Mouse (Mus musculus): ENCODE measurements at regions not wholly inside any gene's neighbourhood (a gene's known extent, or its start where the extent isn't known, plus 50 kb on each side); places are given as distances from the start of the nearest gene placed in this dataset.

GRCm38 (mm10) chr12:35377266-35377665 is 157.6 kb downstream of the Ahr start:
- no peaks in the 10 kb centered on the region for H3K9me3 ChIP-seq (replicated peaks; ENCODE audit: low read length)
- H3K36me3 ChIP-seq (ENCODE audit: insufficient read depth, low read length) = no peaks in the 10 kb centered on the region
- no peak for DNase-seq (ENCODE audit: low spot score)
- H3K4me1 ChIP-seq (replicated peaks; ENCODE audit: insufficient read depth, low read length) = no peaks in the 10 kb centered on the region
- 88% methylated on average over 3 of the region's 3 CpGs for WGBS
- H3K4me2 ChIP-seq (ENCODE audit: low read length) = no peak overlapping the region
- H3K4me3 ChIP-seq (replicated peaks; ENCODE audit: low read depth, low read length) = no peak overlapping the region
- no peak overlapping the region for H3K27ac ChIP-seq
- no peak for ATAC-seq (replicated peaks; ENCODE audit: low FRiP score, low read depth)
- H3K27me3 ChIP-seq (ENCODE audit: insufficient read depth, low read length) = no peaks in the 10 kb centered on the region
- no peak for TF ChIP-seq CTCF (IDR thresholded peaks at IDR 0.05; ENCODE audit: low read depth)
- H3K9ac ChIP-seq (ENCODE audit: low read depth, low read length) = no peak overlapping the region

DNA sequence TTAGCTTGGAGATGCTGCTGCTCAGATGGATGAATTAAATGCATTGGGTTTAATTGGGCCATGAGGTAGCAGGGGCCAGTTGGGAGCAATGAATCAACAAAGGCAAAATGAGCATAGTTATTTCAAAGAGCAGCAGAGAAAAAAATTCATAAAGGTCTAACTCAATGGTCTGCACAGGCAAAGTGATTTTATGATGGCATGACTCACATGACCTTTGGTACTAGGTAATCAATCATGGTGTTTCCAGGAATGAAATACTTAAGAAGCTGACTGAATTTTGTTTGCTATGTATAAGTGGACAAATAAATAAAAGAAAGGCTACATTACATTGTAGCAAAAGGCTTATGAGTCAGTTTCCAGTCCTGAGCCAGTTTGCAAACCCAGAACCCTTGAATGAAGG is 158.5 kb downstream of the Ahr start:
- H3K4me3 ChIP-seq (replicated peaks; ENCODE audit: low read depth, low read length) = no peak overlapping the region
- no peak overlapping the region for H3K27ac ChIP-seq
- no peak for TF ChIP-seq CTCF (IDR thresholded peaks at IDR 0.05; ENCODE audit: low read depth)
- H3K4me2 ChIP-seq (ENCODE audit: low read length) = no peak overlapping the region
- no peak for DNase-seq (ENCODE audit: low spot score)
- H3K9me3 ChIP-seq (replicated peaks; ENCODE audit: low read length) = no peaks in the 10 kb centered on the region
- H3K9ac ChIP-seq (ENCODE audit: low read depth, low read length) = no peak overlapping the region
- H3K36me3 ChIP-seq (ENCODE audit: insufficient read depth, low read length) = no peaks in the 10 kb centered on the region
- no peaks in the 10 kb centered on the region for H3K27me3 ChIP-seq (ENCODE audit: insufficient read depth, low read length)
- H3K4me1 ChIP-seq (replicated peaks; ENCODE audit: insufficient read depth, low read length) = no peaks in the 10 kb centered on the region
- ATAC-seq (replicated peaks; ENCODE audit: low FRiP score, low read depth) = no peak

GRCm38 (mm10) chr12:35357901-35358300 is 176.9 kb downstream of the Ahr start:
- Histone ChIP-seq H3K27me3 (ENCODE audit: insufficient read depth, low read length) (no peaks in the 10 kb centered on the region), H3K4me2 (ENCODE audit: low read length) (no peak overlapping the region), H3K4me1 (replicated peaks; ENCODE audit: insufficient read depth, low read length) (no peaks in the 10 kb centered on the region), H3K9ac (ENCODE audit: low read depth, low read length) (no peak overlapping the region), H3K27ac (no peak overlapping the region), H3K9me3 (replicated peaks; ENCODE audit: low read length) (no peaks in the 10 kb centered on the region), H3K4me3 (replicated peaks; ENCODE audit: low read depth, low read length) (no peak overlapping the region), H3K36me3 (ENCODE audit: insufficient read depth, low read length) (no peaks in the 10 kb centered on the region)
- ATAC-seq (replicated peaks; ENCODE audit: low FRiP score, low read depth) = no peak
- no peak for DNase-seq (ENCODE audit: low spot score)
- WGBS = 84% methylated on average over 2 of the region's 2 CpGs
- TF ChIP-seq CTCF (IDR thresholded peaks at IDR 0.05; ENCODE audit: low read depth) = no peak

DNA sequence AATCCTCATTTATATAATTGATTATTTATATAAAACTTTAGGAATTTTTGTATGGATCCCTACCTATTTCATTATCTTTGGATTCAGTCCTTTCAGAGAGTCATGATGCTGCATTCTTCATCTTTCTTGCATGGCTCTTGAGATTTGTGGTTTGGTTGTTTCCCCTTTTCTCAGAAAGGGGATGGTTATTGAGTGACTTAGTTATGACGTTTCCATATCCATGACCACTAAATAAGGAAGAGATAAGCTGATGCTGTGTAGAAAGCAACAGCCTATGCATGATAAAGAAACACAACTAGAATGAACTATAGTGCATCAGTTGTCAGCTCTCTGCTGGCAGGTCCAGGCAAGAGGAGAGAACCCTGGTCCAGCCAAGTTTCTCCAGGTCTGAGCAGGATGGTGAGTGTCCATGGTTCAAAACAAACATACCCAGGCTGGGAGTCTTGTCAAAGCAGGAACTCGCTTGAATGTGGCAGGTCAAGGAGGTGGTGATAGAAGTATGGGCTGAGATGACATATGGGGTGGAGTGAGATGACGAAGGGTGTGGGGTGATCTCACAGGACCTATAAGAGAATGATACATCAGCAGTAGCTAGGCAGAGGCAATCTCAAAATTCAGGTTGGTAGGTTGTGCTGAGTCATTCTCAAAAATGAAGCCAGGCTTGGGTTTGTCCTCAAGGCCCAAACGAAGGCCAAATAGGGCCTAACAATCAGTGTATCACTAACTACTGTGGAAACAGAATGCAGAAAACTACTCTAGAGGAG is 196.5 kb downstream of the Ahr start:
- Histone ChIP-seq H3K36me3 (ENCODE audit: insufficient read depth, low read length) (no peaks in the 10 kb centered on the region), H3K9me3 (replicated peaks; ENCODE audit: low read length) (no peaks in the 10 kb centered on the region), H3K27me3 (ENCODE audit: insufficient read depth, low read length) (no peaks in the 10 kb centered on the region), H3K9ac (ENCODE audit: low read depth, low read length) (no peak overlapping the region), H3K4me1 (replicated peaks; ENCODE audit: insufficient read depth, low read length) (no peaks in the 10 kb centered on the region), H3K4me2 (ENCODE audit: low read length) (no peak overlapping the region), H3K4me3 (replicated peaks; ENCODE audit: low read depth, low read length) (no peak overlapping the region), H3K27ac (no peak overlapping the region)
- ATAC-seq (replicated peaks; ENCODE audit: low FRiP score, low read depth) (no peak), DNase-seq (ENCODE audit: low spot score) (no peak)
- 90% methylated on average over 4 of the region's 4 CpGs for WGBS
- no peak for TF ChIP-seq CTCF (IDR thresholded peaks at IDR 0.05; ENCODE audit: low read depth)

- no peak for TF ChIP-seq CTCF (IDR thresholded peaks at IDR 0.05; ENCODE audit: low read depth)
- H3K9ac ChIP-seq (ENCODE audit: low read depth, low read length) = no peak overlapping the region
- H3K9me3 ChIP-seq (replicated peaks; ENCODE audit: low read length) = no peaks in the 10 kb centered on the region
- no peak overlapping the region for H3K4me2 ChIP-seq (ENCODE audit: low read length)
- no peak for ATAC-seq (replicated peaks; ENCODE audit: low FRiP score, low read depth)
- H3K4me1 ChIP-seq (replicated peaks; ENCODE audit: insufficient read depth, low read length) = no peaks in the 10 kb centered on the region
- no peaks in the 10 kb centered on the region for H3K27me3 ChIP-seq (ENCODE audit: insufficient read depth, low read length)
- no peak overlapping the region for H3K27ac ChIP-seq
- no peak overlapping the region for H3K4me3 ChIP-seq (replicated peaks; ENCODE audit: low read depth, low read length)
- DNase-seq (ENCODE audit: low spot score) = no peak
- H3K36me3 ChIP-seq (ENCODE audit: insufficient read depth, low read length) = no peaks in the 10 kb centered on the region
Observed at GRCm38 (mm10) chr12:35336314-35336713, 198.5 kb downstream of the Ahr start.

DNA sequence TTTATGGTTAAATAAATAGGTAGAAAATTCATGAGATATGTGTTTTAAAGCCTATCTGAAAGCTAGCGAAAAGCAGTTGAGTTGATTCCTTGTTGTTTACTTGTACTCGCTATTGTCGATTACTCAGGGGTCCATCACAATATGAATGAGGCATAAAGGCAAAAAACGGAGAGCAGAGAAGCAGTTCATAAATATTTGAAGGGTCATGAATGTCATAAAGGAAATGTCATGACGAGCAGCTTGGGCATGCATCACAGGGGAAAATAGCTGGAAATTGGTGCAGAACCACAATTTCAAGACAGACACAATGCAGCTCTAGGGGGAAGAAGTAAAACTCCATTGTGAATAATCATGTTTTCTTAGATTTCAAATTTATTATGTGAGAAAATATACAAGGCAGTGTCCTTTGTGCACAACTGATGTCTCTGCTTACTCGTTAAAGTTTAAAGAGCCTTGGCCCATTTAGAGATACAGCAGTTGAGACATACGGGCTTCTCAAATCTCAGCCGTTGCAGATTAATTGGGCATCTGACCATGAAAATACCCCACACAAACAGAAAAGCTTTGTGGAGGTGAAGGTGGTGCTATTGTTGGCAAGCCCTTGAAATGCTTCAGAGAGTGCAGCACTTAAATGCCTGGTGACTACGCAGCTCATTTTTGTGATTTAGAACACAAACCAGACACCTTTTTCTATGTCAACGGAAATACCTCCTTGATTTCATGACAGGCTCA is 200.3 kb downstream of the Ahr start:
- H3K9ac ChIP-seq (ENCODE audit: low read depth, low read length) = no peak overlapping the region
- no peak for TF ChIP-seq CTCF (IDR thresholded peaks at IDR 0.05; ENCODE audit: low read depth)
- no peaks in the 10 kb centered on the region for H3K36me3 ChIP-seq (ENCODE audit: insufficient read depth, low read length)
- no peak for ATAC-seq (replicated peaks; ENCODE audit: low FRiP score, low read depth)
- WGBS = 45% methylated on average over 10 of the region's 10 CpGs
- no peak overlapping the region for H3K4me3 ChIP-seq (replicated peaks; ENCODE audit: low read depth, low read length)
- no peak overlapping the region for H3K27ac ChIP-seq
- H3K9me3 ChIP-seq (replicated peaks; ENCODE audit: low read length) = no peaks in the 10 kb centered on the region
- no peaks in the 10 kb centered on the region for H3K4me1 ChIP-seq (replicated peaks; ENCODE audit: insufficient read depth, low read length)
- H3K27me3 ChIP-seq (ENCODE audit: insufficient read depth, low read length) = no peaks in the 10 kb centered on the region
- H3K4me2 ChIP-seq (ENCODE audit: low read length) = no peak overlapping the region
- peak; percentile 16 for DNase-seq (ENCODE audit: low spot score)
